Mouse (Mus musculus) bone marrow macrophage, adult 2 months (primary cell): ENCODE measurements around the gene Srrm2.

Experiments used
- CTCF ChIP-seq: IDR thresholded peaks from 2 replicates; pipeline ENCODE4 v1.5.1; 2012; ENCODE audit warnings: low read depth, mild to moderate bottlenecking, low read length, moderate library complexity
- POLR2A ChIP-seq: IDR thresholded peaks from 2 replicates; pipeline ENCODE4 v1.6.1; 2012; ENCODE audit warnings: mild to moderate bottlenecking, low read depth, low read length, borderline replicate concordance

GRCm38 (mm10) chr17:23745301-23746251, 44.8 kb upstream of the Srrm2 start, which contains the start of gene Kremen2:
- TF ChIP-seq CTCF (no peak), POLR2A (no peak)
